Mouse (Mus musculus) kidney, embryonic 15.5 days (tissue): ENCODE data around the gene Cyp8b1. TPM values are rescaled to one million over a fixed set of nuclear protein-coding genes. Genes with fewer than 3 reads are reported as not detected.

Experiments
- ATAC-seq: fragments of 200-750 bp; cut with Nextera tagmentation; replicated peaks from 2 replicates; pipeline ENCODE4 v1.8.0; 2017; ENCODE audit warnings: moderate TSS enrichment; ENCODE audit not compliant: low FRiP score
- H3K27ac ChIP-seq: fragments of 300-500 bp; sonication (generic); 2 replicates; pipeline ENCODE4 v1.5.1; 2015; ENCODE audit warnings: mild to moderate bottlenecking, inconsistent platforms
- H3K27me3 ChIP-seq: fragments of 300-500 bp; sonication (generic); 2 replicates; pipeline ENCODE4 v1.6.1; 2015; ENCODE audit warnings: inconsistent platforms
- H3K36me3 ChIP-seq: fragments of 300-500 bp; sonication (generic); 2 replicates; pipeline ENCODE4 v1.6.1; 2015; ENCODE audit warnings: inconsistent platforms
- H3K4me1 ChIP-seq: fragments of 300-500 bp; sonication (generic); 2 replicates; pipeline ENCODE4 v1.6.1; 2015; ENCODE audit warnings: inconsistent platforms
- H3K4me2 ChIP-seq: fragments of 300-500 bp; sonication (generic); 2 replicates; pipeline ENCODE4 v1.6.1; 2015; ENCODE audit warnings: moderate library complexity, mild to moderate bottlenecking, inconsistent platforms
- H3K4me3 ChIP-seq: fragments of 300-500 bp; sonication (generic); replicated peaks from 2 replicates; pipeline ENCODE4 v1.5.1; 2015; ENCODE audit warnings: mild to moderate bottlenecking, inconsistent platforms
- H3K9ac ChIP-seq: fragments of 300-500 bp; sonication (generic); 2 replicates; pipeline ENCODE4 v1.6.1; 2015; ENCODE audit warnings: mild to moderate bottlenecking, inconsistent platforms
- H3K9me3 ChIP-seq: fragments of 300-500 bp; sonication (generic); replicated peaks from 2 replicates; pipeline ENCODE4 v1.6.1; 2016; ENCODE audit warnings: inconsistent platforms
- WGBS: fragments of 180-500 bp; shearing (Covaris S2); methylation state at CpG from one replicate; pipeline ENCODE4 v1.1.7; 2015; ENCODE audit warnings: mixed read lengths; 5-methylcytosine and 5-hydroxymethylcytosine counted together
- polyA plus RNA-seq: library from polyadenylated mRNA; unstranded; fragments of >200 nt; fragmentation: Nextera tagmentation; extraction: Ambion mirVana; gene quantifications from 2 replicates; pipeline ENCODE4 v1.2.1, GENCODE M21; 2015

Cyp8b1 gene
- polyA plus RNA-seq, 1 experiment from 2014 or later: 0.10 TPM

DNA sequence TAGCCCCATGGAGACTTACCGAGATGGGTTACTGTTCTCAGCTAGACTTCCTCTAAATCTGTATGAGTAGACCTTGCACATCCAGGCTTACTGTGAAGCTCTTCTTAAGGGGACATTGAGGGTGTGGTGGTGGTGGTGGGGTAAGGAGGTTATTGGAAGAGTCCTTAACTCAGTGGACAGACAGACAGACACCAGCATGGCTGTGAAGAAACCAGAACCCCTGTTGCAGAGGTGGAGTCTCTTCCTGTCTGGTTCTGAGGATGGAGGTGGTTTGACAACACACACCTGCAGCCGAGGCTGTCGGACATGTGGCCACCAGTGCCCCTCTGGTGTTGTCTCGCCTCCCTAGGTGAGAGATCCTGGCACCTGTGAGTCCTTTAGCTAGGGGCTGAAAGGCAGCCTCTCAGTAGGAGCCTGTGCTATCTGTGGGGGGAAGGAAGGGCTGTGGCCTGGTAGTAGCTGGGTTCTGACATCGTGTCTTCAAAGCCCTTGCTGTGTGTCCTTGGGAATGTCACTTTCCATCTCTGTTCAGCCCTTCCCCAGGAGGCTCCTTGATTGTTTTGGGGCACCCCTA is 15.7 kb downstream of the Cyp8b1 start:
- H3K27me3 ChIP-seq: no peaks in the 10 kb centered on the region
- ATAC-seq: no peak
- H3K4me2 ChIP-seq: no peak overlapping the region
- no peak overlapping the region for H3K9ac ChIP-seq
- H3K4me1 ChIP-seq: peaks cover under 1% of the 10 kb centered on the region; the same call in 1 of the 2 replicates
- no peak overlapping the region for H3K4me3 ChIP-seq
- no peak overlapping the region for H3K27ac ChIP-seq
- no peaks in the 10 kb centered on the region for H3K9me3 ChIP-seq
- H3K36me3 ChIP-seq: no peaks in the 10 kb centered on the region
- WGBS: 84% methylated on average over 5 of the region's 5 CpGs

DNA sequence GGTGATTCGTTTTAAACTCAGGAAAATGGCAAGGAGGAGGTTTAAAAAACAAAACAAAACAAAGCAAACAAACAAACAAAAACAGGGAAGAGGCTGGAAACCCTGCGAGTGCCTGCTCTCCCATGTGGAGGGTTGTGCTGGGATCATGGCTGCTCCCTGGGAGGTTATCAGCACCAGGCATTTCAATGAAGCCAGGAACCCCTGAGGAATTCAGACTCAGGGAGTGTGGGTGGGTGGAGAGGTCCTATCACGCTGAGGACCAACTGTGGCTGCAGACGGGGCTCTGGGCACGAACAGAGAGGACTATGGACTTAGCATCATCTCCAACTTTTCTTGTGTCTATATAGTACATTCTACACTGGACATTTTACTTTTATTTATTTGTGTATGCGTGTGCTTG is 16.8 kb downstream of the Cyp8b1 start:
- no peak for ATAC-seq
- Histone ChIP-seq H3K4me1 (peaks cover 8% of the 10 kb centered on the region; the same call in 1 of the 2 replicates), H3K9me3 (no peaks in the 10 kb centered on the region), H3K4me3 (no peak overlapping the region), H3K4me2 (no peak overlapping the region), H3K27ac (no peak overlapping the region), H3K36me3 (no peaks in the 10 kb centered on the region), H3K9ac (no peak overlapping the region), H3K27me3 (no peaks in the 10 kb centered on the region)
- 75% methylated on average over 6 of the region's 6 CpGs for WGBS

DNA sequence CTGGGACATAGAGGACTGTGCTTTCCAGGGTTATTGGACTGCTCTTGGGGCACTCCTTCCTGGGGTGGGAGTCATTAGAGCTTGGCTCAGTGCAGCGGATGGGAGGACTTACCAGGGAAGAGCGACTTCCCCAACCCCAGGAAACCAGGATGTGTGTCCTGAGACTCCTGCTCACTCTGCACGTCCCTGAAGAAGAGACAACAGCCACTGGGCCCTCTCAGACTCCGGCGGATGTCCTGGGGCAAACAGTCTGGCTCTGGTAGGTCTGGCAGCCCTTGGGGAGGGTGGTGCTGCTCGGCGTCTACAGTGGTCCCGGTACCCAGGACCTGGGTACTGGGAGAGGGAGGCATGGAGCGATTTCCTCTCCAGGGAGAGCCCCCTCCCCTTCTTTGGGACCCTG is 17.9 kb downstream of the Cyp8b1 start, which contains the start of gene Ackr2:
TSS of gene Ackr2 (plus strand) at position 111 of the 400 bp plus-strand sequence.
- Histone ChIP-seq H3K36me3 (no peaks in the 10 kb centered on the region), H3K4me2 (no peak within 1 kb of the TSS), H3K27ac (no peak within 1 kb of the TSS), H3K27me3 (no peaks in the 10 kb centered on the region), H3K4me3 (no peak within 1 kb of the TSS), H3K4me1 (peaks cover 11% of the 10 kb centered on the region; the same call in 1 of the 2 replicates), H3K9me3 (no peaks in the 10 kb centered on the region), H3K9ac (no peak within 1 kb of the TSS)
- ATAC-seq: no peak
- WGBS: 74% methylated on average over 9 of the region's 9 CpGs

DNA sequence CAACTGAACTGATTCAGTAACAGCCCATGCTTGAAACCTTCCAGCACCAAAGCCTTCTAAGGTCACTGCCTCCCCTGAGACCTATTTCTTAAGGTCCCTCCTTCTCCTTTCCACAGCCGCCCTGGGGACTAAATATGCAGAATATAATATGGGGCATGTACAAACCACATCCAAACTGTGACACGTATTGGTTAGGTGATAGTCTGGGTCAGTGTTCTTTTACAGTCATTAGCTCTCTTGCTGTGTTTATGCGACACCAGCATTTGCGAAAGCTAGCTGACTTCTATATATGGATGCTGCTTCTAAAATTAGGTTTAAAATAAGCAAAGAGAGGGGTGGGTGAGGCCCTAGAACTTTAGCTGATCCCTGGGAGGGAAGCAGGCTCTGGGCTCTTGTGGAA is 19.3 kb downstream of the Cyp8b1 start:
- H3K4me2 ChIP-seq: no peak overlapping the region
- no peak overlapping the region for H3K27ac ChIP-seq
- no peaks in the 10 kb centered on the region for H3K9me3 ChIP-seq
- ATAC-seq: no peak
- no peak overlapping the region for H3K4me3 ChIP-seq
- H3K9ac ChIP-seq: no peak overlapping the region
- H3K27me3 ChIP-seq: no peaks in the 10 kb centered on the region
- H3K36me3 ChIP-seq: no peaks in the 10 kb centered on the region
- WGBS: 66% methylated on average over 4 of the region's 4 CpGs
- H3K4me1 ChIP-seq: peaks cover 11% of the 10 kb centered on the region; the same call in 1 of the 2 replicates

DNA sequence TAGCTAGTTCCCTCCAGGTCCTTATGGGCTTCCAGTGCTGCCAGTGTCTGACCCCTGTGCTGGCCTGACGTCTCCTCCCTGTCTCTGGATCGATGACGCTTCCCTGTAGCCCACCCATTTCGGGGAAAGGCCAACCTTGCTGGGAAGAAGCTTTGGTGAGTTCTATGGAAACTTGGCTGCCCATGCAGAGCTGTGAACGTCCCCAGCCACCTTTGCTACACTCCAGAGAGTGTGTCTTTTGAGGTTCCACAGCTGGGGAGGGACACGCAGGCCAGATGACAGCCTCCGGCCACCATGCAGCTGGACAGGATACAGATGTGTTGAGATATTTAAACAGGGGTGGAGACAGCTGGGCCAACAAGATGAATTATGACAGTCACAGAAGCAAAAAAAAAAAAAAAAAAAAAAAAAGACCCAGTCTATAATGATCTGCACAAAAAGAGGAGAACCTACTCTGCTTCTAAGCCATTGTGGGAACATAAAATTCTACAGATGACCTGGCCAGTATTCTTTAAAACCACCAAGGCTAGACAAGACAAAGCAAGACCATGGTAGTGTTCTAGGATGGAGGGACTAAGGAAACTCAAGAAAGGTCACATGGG is 20.6 kb downstream of the Cyp8b1 start:
- Histone ChIP-seq H3K4me3 (no peak overlapping the region), H3K4me1 (peaks cover 18% of the 10 kb centered on the region), H3K36me3 (no peaks in the 10 kb centered on the region), H3K4me2 (no peak overlapping the region), H3K27me3 (no peaks in the 10 kb centered on the region), H3K9me3 (no peaks in the 10 kb centered on the region), H3K9ac (no peak overlapping the region), H3K27ac (no peak overlapping the region)
- no peak for ATAC-seq
- WGBS: 52% methylated on average over 7 of the region's 7 CpGs

DNA sequence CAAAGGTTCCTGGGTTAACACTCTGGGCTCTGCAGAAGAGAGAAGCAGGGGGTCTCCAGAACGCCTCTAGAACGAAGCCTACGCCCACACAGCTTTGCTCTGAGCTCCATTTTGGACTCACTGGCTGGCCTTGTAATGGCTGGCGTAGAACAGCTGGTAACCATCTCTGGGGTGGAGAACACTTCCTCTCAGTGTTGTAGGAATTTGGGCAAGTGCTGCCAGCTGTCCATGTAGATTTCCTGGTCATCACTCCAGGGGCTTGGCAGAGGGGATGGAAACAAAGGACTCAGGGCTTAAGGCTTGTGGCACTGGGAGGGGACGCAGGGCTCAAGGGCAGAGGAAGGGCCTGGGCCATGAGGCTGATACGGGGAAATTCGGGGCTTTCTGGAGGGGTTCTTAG is 21.7 kb downstream of the Cyp8b1 start:
- H3K9ac ChIP-seq: no peak overlapping the region
- no peak overlapping the region for H3K4me2 ChIP-seq
- H3K9me3 ChIP-seq: no peaks in the 10 kb centered on the region
- no peak for ATAC-seq
- 88% methylated on average over 7 of the region's 7 CpGs for WGBS
- no peak overlapping the region for H3K4me3 ChIP-seq
- peaks cover 26% of the 10 kb centered on the region for H3K4me1 ChIP-seq
- no peak overlapping the region for H3K27ac ChIP-seq
- H3K36me3 ChIP-seq: no peaks in the 10 kb centered on the region
- H3K27me3 ChIP-seq: no peaks in the 10 kb centered on the region

DNA sequence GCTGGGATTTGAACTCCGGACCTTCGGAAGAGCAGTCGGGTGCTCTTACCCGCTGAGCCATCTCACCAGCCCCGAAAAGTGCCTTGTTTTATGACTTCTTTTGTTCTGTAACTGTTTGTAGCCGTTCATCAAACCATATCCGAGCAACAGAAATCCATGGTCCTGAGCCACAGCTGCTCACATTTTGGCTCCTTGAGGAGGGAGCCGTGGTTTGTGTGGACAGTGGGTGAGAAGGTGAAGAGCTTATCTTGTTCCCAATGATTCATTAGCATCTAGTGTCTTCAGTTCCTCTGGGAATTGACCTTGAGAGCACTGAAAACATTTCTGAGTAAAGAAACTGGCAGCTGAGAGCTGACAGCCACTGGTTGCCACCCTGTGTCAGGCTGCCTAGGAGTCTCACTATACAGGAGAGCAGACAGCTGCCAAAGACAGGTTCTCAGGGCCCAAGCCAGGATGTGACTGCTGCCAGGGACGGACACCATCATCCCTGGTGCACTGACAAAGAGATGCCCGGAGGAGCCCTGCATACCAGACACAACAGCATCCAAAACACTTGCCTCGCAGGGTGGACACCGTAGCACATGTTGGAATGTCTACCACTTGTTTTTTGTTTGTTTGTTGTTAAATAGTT is 23.9 kb downstream of the Cyp8b1 start:
- no peaks in the 10 kb centered on the region for H3K27me3 ChIP-seq
- H3K4me3 ChIP-seq: no peak overlapping the region
- H3K27ac ChIP-seq: no peak overlapping the region
- no peaks in the 10 kb centered on the region for H3K36me3 ChIP-seq
- H3K9me3 ChIP-seq: no peaks in the 10 kb centered on the region
- H3K4me1 ChIP-seq: peaks cover 26% of the 10 kb centered on the region
- WGBS: 68% methylated on average over 12 of the region's 12 CpGs
- no peak overlapping the region for H3K9ac ChIP-seq
- ATAC-seq: no peak
- no peak overlapping the region for H3K4me2 ChIP-seq

DNA sequence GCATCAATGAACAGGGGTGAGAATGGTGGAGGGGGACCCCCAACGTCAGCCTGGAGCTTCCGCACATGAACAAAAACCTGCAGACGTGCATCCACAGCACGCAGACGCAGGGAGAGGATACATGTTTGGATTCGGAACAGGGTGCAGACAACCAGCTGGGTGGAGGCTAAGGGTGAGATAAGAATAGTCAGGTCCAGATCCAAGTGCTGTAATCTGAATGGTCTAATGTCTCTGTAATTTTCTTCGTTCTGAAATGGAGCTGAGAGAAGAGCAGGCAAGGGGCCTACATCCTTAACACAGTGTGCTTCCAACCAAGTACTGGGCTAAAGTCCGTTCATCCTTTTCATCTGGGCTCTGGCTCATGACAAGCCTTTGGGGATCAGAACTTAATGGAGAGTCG is 24.8 kb downstream of the Cyp8b1 start:
- 89% methylated on average over 9 of the region's 9 CpGs for WGBS
- Histone ChIP-seq H3K36me3 (no peaks in the 10 kb centered on the region), H3K4me3 (no peak overlapping the region), H3K9me3 (no peaks in the 10 kb centered on the region), H3K27me3 (no peaks in the 10 kb centered on the region), H3K4me1 (peaks cover 26% of the 10 kb centered on the region), H3K4me2 (no peak overlapping the region), H3K27ac (no peak overlapping the region), H3K9ac (no peak overlapping the region)
- no peak for ATAC-seq

DNA sequence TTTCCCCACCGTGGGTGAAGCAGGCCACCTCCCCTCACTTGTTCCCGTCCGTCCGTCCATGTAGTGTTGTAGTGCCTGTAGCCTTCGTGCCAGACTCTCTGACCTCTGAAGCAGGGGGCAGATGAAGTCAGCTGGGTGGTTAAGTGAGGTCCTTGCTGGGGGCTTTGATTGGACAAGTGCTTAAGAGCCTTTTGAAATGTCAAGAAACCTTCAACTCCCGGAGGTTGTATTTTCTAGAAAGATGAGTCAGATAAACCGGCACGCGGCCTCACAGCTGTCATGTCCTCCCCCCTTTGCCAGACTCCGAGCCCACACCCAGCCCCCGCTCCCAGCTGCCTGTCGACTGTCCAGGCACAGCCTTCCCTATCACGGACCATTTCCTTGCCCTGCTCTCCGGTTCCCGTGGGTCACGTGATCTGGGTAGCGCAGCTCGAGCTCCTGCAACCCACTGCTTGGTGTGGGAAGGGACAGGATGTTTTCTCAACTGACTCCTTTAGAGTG is 25.6 kb downstream of the Cyp8b1 start:
- peak overlapping the region; percentile 19; the same call in 1 of the 2 replicates for H3K27ac ChIP-seq
- 4% methylated on average over 18 of the region's 18 CpGs for WGBS
- H3K4me2 ChIP-seq: peak overlapping the region; percentile 47
- no peak overlapping the region for H3K9ac ChIP-seq
- H3K27me3 ChIP-seq: no peaks in the 10 kb centered on the region
- H3K4me3 ChIP-seq: peak overlapping the region; percentile 8
- ATAC-seq: peak; percentile 88
- no peaks in the 10 kb centered on the region for H3K36me3 ChIP-seq
- peaks cover 26% of the 10 kb centered on the region for H3K4me1 ChIP-seq
- H3K9me3 ChIP-seq: no peaks in the 10 kb centered on the region

DNA sequence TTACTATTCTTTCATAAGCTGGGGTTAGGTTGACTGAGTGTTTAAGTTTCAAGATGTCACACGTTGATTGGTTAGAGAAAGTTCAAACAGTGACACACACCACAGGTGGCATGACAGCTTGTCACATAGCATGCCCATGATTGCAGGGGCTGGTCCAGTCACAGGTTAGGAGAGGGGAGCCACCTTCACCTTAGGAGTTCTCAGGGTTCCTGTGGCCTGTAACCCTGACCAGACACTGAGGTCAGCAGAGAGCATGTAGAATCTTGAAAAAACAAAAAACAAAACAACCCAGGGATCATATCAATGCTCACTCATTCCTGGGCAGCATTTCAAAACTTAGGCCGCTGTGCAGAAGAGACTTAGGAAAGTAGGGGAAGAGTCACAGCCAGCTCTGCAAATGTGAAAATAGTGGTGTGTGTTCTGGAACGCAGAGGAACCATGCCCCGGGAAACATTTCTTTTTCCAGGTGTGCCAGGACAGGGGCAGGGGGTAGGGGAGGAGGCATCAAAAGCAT is 26.1 kb downstream of the Cyp8b1 start:
- Histone ChIP-seq H3K27ac (peak overlapping the region; percentile 19; the same call in 1 of the 2 replicates), H3K9me3 (no peaks in the 10 kb centered on the region), H3K4me2 (peak overlapping the region; percentile 47), H3K9ac (no peak overlapping the region), H3K4me1 (peaks cover 21% of the 10 kb centered on the region), H3K4me3 (no peak overlapping the region; the same call in 1 of the 2 replicates), H3K36me3 (no peaks in the 10 kb centered on the region), H3K27me3 (no peaks in the 10 kb centered on the region)
- WGBS: 58% methylated on average over 4 of the region's 4 CpGs
- no peak; the same call in 1 of the 2 replicates for ATAC-seq

DNA sequence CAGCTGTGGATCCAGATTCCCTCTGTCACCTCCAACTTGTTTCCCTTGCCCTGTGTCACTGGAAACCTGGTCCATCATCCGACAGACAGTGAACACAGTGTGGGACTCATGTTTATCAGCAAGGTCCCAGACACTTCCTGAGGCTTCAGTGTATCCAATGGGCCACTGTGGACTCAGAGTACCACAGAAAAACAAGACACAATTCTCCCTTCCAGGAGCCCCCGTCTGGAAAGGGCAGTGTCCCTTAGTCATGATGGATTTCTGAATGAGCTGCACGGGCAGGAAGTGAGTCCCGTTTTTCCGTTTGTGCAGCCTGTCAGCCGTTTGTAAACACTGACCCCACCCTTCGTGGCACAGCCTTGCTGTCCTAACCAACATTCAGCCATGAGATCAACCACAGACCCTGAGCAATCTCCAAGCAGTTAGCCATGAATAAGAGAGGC is 34.1 kb downstream of the Cyp8b1 start:
- no peak overlapping the region for H3K27ac ChIP-seq
- 46% methylated on average over 7 of the region's 7 CpGs for WGBS
- no peak for ATAC-seq

DNA sequence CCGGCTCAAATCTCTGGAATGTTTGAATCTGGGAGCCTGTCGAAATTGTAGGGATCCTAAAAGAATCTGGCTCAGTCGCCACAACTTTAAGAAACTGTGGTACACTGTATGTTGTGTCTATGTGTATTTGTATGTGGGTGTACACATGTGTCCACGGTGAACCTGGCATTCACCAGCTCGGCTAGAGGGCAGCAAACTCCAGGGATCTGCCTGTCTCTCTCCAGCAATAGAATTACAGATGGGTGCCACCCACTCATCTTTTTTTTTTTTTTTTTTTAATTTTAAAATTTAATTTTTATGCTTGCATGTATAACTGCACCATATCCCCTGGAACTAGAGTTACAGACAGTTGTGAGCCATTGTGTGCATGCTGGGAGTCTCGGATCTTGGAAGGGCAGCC is 34.8 kb downstream of the Cyp8b1 start:
- Histone ChIP-seq H3K9me3 (no peaks in the 10 kb centered on the region), H3K4me2 (peak overlapping the region; percentile 38; the same call in 1 of the 2 replicates), H3K27me3 (0 out of 2 replicates have a peak, but pooled peaks cover 11% of the 10 kb centered on the region), H3K27ac (no peak overlapping the region), H3K9ac (no peak overlapping the region), H3K4me3 (no peak overlapping the region), H3K36me3 (no peaks in the 10 kb centered on the region), H3K4me1 (peaks cover 9% of the 10 kb centered on the region)
- 75% methylated on average over 6 of the region's 6 CpGs for WGBS
- ATAC-seq: no peak

More for the DNA sequence above, 34.1 kb downstream of the Cyp8b1 start:
- peaks cover 9% of the 10 kb centered on the region for H3K4me1 ChIP-seq
- H3K27me3 ChIP-seq: 0 out of 2 replicates have a peak, but pooled peaks cover 5% of the 10 kb centered on the region
- no peak overlapping the region for H3K4me2 ChIP-seq
- no peaks in the 10 kb centered on the region for H3K36me3 ChIP-seq
- no peaks in the 10 kb centered on the region for H3K9me3 ChIP-seq
- no peak overlapping the region for H3K4me3 ChIP-seq
- H3K9ac ChIP-seq: no peak overlapping the region
